Mouse (Mus musculus) adrenal gland, adult (tissue): ENCODE measurements around the gene Ttyh1.

ENCODE experiments used
- DNase-seq, 2 experiments: peaks; one replicate each; pipeline ENCODE4 v3.0.0; 2022 to 2023; ENCODE audit warnings: low spot score in 1 of 2; ENCODE audit not compliant: inconsistent age in 2 of 2

The Ttyh1 gene

GRCm38 (mm10) chr7:4122076-4122768, 3.0 kb downstream of the Ttyh1 start:
- no peak for DNase-seq

- no peak for DNase-seq
Observed at GRCm38 (mm10) chr7:4122783-4123182, 3.6 kb downstream of the Ttyh1 start.

GRCm38 (mm10) chr7:4123732-4124131, 4.5 kb downstream of the Ttyh1 start:
- DNase-seq: peak in 1 of 2 experiments; percentile 58

DNA sequence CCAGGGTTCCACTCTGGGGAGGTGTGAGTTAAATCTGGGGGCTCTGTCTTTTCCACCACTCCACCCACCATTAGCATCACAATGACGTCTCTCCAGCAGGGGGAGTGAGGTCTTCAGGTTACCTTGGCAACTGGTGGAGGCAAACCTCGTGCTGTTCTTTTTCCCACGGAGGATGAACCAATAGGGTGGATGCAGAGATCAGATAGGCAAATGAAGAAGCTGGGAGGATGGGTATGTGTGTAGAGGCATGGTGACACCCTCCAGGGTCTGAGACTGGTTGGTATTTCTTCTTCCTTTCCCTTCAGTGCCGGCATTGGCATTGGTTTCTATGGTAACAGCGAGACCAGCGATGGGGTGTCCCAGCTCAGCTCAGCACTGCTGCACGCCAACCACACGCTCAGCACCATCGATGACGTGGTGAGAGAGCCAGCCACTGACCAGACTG, 5.1 kb downstream of the Ttyh1 start:
- peak in 1 of 2 experiments; percentile 61 for DNase-seq

GRCm38 (mm10) chr7:4124856-4125255, 5.6 kb downstream of the Ttyh1 start:
- DNase-seq: no peak

- no peak for DNase-seq
Observed at GRCm38 (mm10) chr7:4125306-4125705, 6.1 kb downstream of the Ttyh1 start.

- DNase-seq: no peak
Observed at GRCm38 (mm10) chr7:4126992-4127785, 8.0 kb downstream of the Ttyh1 start.

DNA sequence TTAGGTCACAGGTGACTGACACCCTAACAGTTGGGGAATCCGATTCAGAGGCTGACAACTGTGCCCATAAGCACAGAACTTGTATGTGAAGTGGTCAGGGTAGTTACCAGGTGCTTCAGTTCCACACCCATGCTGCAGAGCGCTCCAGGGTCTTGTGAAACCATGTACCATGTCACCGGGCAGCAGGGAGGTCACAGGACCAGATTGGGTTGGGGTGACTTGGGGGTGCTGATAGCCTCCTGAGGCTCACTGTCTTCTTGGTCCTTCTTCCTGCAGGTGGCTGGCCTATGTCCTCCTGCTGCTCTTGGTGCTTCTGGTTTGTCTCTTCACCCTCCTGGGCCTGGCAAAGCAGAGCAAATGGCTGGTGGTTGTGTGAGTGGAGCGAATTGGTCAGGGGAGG, 8.7 kb downstream of the Ttyh1 start:
- DNase-seq: no peak

DNA sequence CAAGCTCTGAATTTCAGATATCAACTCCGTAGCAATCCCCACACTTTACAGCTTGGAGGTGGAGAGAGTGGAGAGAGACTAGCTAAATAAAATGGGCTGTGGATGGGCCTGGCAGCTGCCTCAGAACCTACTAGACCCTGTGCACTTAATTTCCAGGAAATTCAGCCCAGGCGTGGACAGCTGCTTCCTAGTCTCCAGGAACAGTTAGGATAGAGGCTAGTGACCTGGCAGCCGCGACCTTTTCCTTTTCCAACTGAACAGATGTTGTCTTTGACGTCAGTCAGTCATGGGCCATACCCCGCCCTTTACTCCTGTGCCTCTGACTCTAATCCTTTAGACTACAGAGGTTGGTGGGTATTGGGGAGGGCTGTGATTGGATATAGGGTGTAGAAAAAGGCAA, 9.7 kb downstream of the Ttyh1 start:
- DNase-seq: no peak

- peak; percentile 73 to 90 for DNase-seq
Observed at GRCm38 (mm10) chr7:4130686-4131452, 11.7 kb downstream of the Ttyh1 start.

GRCm38 (mm10) chr7:4131964-4132363, 12.8 kb downstream of the Ttyh1 start:
- DNase-seq: no peak

DNA sequence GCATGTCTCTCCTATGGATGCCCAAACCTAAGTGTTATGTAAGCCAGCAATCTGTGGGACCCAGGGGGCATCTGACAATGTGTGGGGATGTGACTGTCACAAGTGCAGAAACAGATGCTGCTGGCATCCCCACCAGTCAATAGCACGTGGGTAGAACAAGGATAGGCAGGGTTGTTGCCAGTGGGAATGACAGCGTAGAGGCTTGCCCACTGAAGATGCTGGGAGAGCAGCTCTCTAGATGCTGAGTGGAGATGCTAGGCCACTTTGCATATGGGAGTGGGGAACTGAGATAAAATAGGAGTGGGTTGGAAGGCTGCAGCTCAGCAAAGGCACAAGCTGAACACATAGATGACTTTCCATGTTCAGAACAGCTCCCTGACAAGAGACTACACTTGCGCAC, 13.4 kb downstream of the Ttyh1 start:
- DNase-seq: no peak

- no peak for DNase-seq
Observed at GRCm38 (mm10) chr7:4132998-4133397, 13.8 kb downstream of the Ttyh1 start.

DNA sequence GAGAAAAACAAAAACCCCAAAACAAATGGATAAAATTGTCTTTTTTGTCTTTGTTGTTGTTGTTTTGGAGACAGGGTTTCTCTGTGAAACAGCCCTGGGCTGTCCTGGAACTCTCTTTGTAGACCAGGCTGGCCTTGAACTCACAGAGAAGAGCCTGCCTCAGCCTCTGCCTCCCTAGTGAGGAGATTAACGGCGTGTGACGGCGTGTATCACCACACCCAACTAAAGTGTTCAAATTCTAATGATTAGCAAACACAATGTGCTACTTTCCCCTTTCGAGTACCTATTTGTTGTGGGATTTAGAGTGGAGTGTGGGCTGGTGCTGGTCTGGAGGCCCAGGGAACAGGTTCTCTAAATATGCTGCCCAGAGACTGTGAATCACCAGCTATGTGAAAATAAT, 15.7 kb downstream of the Ttyh1 start:
- DNase-seq: no peak

DNA sequence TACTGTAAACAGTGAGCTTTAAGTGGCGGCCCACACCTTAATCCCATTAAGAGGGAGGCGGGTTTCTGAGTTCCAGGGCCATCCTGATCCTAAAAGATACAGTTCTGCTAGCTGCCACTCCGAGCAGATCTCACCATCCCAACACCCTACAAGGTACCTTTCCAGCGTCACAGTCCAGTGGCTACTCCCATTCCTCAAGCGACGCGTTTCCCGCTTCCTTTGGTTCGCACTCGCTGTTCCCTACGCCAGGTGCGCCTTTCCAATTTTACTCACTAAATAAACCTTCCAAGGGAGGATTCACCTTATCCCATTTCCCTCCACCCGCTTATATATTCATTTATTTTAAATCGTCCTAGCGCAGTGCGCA, 17.2 kb downstream of the Ttyh1 start:
- DNase-seq: no peak

DNA sequence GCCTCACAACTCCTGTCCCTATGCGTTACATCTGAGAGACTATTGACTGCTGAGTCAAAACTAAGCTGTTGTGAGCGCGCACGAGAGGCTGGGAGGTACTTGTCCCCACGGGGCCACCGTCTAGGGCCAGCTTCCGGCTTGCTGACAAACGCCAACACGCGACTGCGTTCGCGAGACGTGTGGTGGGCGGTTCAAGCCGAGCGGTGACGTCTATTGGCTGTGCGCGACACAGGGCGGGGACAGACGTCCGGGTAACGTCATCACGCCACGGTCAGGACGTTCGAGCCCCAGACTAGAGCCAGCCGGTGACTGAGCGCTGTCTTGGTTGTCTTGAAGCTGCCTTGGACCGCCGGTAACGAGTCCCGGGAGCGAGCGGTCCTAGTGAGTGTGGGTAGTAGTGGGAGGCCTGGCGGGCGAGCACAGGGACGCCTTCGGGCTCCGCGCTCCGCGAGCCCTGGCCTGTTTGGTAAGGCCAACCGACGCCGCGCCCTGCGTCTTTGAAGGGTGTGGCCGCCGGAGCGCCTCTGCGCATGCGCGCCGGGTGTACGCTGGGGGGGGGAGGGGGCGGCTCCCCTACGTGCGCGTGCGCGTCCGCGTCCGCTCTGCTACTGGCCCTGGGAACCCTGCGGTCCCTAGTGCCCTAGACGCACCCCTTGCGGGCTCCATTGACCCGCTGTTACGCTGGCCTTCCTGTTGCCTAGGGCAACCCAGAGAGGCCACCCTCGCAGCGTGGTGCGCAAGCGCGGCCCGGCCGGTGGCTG, 17.7 kb downstream of the Ttyh1 start, which contains the start of gene Leng8:
TSS of gene Leng8 (plus strand) at position 269 of the 761 bp plus-strand sequence.
- peak; percentile 99 to 100 for DNase-seq

DNA sequence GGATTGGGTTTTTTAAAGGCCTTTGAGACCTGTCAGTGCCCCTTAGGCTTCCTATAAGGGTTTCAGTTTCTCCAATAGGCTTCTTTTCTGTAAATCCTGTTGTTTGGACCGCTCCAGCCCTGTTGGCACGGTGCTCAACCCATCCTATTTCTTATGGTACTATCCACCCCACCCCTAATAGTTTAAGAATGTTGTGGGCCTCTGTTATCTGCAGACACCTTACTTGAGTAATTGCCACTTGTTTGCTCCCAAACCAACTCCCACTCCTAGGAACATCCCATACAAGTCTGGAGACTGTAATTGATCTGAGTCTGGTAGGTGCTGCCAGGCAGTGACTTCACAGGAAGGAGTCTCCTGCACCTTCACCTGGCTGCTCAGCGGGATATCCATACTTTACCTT, 18.5 kb downstream of the Ttyh1 start:
- no peak for DNase-seq

GRCm38 (mm10) chr7:4138181-4138580, 19.0 kb downstream of the Ttyh1 start:
- peak in 1 of 2 experiments; percentile 30 for DNase-seq

GRCm38 (mm10) chr7:4138671-4139070, 19.5 kb downstream of the Ttyh1 start:
- peak in 1 of 2 experiments; percentile 26 for DNase-seq

DNA sequence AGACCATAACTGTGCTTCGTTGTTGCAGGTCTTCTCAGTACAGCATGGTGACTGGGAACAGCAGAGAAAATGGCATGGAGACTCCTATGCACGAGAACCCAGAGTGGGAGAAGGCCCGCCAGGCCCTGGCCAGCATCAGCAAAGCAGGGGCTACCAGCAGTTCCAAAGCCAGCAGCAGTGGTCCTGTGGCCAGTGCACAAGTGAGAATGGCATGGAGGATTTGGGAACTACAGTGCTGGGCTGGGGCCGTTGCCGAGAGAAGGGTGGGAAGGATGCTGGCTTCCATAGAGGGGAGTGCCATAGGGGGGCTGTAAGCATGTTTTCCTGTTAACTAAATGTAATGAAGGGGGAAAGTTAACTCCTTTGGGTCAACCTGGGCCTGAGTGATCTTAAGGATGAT, 20.2 kb downstream of the Ttyh1 start:
- peak in 1 of 2 experiments; percentile 36 for DNase-seq
